Mouse (Mus musculus) neural tube, embryonic 10.5 days (tissue): ENCODE measurements around the gene Gm28048.

Experiments used
- DNase-seq: peaks from one replicate; pipeline ENCODE4 v3.0.0-alpha.2; 2017; ENCODE audit warnings: low spot score; ENCODE audit errors: extremely low spot score

The Gm28048 gene

DNA sequence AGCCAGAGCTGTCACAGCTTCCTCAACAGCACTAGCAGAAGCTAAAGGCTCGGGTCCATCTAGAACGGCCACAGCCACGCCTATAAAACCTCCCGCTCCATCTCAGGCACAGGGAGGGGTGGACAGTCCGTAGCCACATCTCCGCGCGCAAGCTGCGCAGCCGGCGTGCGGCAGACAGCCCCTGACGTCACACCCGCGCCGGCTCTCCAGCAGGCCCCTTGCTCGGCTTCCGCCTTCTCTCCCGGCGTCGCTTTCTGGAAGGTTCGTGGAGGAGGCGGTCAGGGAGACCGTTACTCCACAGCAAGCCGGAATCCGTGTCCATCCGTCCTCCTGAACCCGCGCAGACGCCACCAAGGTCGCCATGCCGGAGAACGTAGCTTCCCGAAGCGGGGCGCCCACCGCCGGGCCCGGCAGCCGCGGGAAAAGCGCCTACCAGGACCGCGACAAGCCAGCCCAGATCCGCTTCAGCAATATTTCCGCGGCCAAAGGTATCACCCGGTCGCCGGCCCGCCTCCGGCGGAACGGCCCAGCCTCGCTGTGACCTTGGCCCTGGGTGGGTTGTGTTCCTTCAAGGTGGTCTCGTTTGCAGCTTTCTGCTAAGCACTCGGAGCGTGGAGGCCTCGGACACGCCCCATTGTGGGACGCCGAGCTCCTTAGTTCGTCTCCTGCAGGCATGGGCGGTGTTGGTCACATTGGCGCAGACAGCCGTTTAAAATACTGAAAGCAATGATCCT is 8.7 kb upstream of the Gm28048 start, which contains the start of gene Cct4:
TSS of gene Cct4 (plus strand) at position 127 of the 734 bp plus-strand sequence.
- peak; percentile 94 for DNase-seq

DNA sequence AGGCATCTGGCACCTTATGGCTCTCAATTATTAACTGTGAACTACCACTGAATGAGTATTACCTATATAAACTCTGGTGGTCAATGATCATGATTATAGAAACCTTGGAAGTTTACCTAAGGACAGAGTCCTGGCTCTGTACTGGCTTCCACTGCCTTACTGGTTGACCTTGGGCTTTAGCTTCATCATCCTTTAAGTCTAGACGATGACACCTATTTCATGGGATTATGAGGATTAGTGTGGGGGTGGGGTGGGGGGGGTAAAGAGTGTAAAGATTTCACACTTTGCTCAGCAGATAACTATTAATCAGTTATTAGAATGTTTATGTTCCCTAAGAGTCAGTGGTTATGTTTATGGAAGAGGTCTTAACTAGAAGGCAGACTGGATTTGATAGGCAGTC is 7.9 kb upstream of the Gm28048 start:
- DNase-seq, result no peak

- DNase-seq, result no peak
Observed at GRCm38 (mm10) chr11:22987357-22987756, 5.5 kb upstream of the Gm28048 start.

DNA sequence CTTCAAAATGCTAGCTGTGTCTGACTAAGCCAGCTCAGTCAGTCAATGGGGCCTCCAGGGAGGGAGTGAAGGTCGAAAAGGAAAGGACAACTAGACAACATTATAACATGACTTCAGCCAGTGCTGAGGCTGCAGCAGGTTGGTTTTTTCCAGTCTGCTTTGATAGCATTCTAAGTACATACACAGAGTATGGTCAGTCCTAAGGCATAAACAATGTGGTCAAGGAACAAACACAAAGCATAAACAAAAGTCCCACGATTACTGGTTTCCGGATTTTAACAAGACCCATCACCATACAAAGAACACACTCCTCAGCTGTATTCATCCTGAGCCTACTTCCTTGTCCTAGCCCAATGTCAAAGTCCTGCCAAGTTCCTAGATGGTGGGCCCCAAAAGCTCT is 3.6 kb upstream of the Gm28048 start:
- DNase-seq, result no peak

DNA sequence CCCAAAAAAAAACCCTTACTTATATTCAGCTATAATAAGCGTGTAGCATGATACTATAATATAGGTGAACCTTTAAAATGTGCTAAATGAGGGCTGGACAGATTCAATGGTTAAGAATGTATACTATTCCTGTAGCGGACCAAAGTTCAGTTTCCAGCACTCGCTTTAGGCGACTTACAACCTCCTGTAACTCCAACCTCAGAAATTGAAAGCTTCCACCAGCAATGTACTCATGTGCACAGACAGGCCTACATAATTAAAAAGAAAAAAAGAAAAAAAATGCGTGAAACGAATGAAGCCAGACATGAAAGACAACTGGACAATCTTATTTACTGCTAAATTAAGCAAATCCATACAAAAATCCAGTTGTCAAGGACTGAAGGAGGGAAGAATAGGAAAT is 956 bp upstream of the Gm28048 start:
- DNase-seq, result no peak

GRCm38 (mm10) chr11:22981543-22981950 is 343 bp downstream of the Gm28048 start:
- no peak for DNase-seq

DNA sequence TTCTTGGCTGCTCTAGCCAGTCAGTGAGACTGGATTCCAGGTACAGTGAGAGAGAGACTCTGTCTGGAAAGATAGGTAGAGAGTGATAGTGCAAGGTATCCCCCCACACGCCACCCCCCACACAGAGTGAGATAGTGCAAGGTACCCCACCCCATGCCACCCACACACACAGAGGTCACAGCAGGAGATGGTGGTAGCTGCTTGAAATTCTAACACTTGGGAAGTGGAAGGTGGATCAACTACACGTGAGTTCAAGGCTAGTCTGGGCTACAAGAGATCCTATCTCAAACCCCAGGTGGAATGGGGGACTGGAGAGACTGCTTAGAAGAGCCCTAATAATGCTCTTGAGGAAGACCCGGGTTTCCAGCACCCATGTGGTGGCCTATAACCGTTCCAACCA is 849 bp downstream of the Gm28048 start:
- DNase-seq, result no peak

- no peak for DNase-seq
Observed at GRCm38 (mm10) chr11:22979221-22979620, 2.7 kb downstream of the Gm28048 start.

- no peak for DNase-seq
Observed at GRCm38 (mm10) chr11:22978711-22979110, 3.2 kb downstream of the Gm28048 start.

DNA sequence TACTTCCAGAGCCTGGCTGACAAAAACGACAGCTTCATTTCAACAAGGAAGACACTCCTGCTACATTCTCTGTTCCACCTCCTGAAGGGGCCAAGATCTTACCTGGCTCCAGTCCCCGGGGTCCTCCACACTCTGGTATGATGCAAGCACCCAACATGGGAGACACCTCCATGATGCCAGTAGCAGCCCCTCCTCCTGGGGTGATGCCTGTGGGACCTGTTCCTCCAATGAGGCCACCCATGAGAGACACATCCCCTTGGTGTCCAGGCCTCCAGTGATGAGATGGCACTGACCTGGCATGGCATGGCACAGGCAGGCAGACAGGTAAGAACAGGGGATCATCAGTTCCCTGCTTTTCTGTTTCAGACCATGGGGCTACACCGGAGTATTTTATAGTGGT is 3.7 kb downstream of the Gm28048 start:
- no peak for DNase-seq

GRCm38 (mm10) chr11:22973599-22973998 is 8.3 kb downstream of the Gm28048 start:
- DNase-seq, result no peak

- DNase-seq, result peak; percentile 72
Observed at GRCm38 (mm10) chr11:22972746-22973526, 9.0 kb downstream of the Gm28048 start.

DNA sequence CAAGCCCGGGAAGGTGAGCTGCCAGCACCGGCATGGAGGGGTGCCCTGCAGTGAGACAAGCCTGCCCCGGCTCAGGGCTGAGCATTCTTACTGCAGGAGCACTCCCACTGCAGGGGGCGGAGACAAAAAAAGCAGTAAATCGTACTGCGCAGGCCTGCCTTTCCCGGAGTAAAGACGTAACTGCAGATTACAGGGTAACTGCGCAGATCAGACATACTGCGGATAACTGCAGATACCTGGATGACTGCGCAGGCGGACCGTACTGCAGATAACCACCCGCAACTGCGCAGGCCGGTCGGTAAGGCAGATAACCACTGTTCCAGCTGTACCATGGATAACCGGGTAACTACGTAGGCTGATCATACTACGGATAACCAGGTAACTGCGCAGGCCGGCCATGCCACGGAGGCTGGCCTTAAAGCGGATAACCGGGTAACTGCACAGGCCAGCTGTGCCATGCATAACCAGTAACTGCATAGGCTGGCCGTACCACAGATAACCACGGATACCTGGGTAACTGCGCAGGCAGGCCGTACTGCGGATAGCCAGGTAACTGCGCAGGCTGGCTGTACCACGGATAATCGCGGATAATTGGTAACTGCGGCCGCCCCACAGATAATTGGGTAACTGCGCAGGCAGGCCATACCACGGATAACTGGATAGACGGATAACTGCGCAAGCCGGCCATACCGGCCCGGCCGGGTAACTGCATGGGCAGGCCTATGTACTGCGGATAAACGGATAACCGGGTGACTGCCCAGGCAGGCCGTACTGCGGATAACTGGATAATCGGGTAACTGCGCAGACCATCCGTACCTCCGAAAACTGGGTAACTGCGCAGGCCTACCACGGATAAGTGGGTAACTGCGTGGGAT is 9.8 kb downstream of the Gm28048 start, which contains the start of gene Zrsr1:
TSS of gene Zrsr1 (plus strand) at position 171 of the 875 bp plus-strand sequence.
- DNase-seq, result peak; percentile 41

DNA sequence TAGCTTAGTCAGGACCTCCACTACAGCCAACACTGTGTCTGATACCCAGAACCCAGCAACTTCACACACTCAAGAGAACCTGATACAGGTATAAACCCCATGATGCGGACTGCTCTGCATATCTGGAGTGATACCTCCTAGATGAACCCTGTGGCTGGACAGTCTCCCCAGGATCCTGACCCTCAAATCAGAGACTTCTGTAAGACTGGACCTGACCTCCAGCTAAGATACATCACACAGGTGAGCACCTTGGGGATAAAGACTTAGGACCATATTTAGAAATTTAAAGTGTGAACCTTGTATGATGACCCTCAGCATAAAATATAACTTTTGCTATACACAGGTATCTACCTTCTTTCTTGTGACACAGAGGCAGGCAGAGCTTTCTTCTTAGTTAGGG is 11.3 kb downstream of the Gm28048 start:
- DNase-seq, result no peak

- no peak for DNase-seq
Observed at GRCm38 (mm10) chr11:22969486-22969885, 12.4 kb downstream of the Gm28048 start.

- DNase-seq, result no peak
Observed at GRCm38 (mm10) chr11:22965503-22965902, 16.4 kb downstream of the Gm28048 start.

GRCm38 (mm10) chr11:22964401-22964800 is 17.5 kb downstream of the Gm28048 start:
- DNase-seq, result no peak

- no peak for DNase-seq
Observed at GRCm38 (mm10) chr11:22962101-22962500, 19.8 kb downstream of the Gm28048 start.

DNA sequence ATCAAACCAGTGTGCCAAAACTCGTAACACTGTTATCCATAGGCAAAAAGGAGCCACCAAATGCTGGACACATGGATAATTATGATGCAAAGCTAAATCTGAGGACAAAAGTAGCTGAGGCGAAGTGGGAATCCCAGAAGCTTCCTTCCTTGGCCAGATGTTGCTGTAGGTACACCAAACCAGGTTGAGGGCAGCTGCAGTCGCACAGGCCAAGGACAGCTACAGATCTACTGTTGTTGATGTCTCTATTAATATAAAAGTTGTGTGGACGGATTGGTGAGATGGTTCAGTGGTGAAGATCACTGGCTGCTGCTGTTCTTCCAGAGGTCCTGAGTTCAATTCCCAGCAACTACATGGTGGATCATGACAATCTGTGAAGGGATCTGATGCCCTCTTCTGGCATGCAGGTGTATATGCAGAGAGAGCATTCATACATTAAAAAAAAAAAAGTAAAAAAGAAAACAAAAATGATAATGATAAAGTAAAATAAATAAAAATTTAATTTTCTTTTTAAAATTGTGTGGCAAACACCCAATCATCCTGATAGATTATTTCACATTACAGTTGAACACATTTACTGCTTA is 24.0 kb downstream of the Gm28048 start:
- DNase-seq, result no peak

GRCm38 (mm10) chr11:22956830-22957229 is 25.1 kb downstream of the Gm28048 start:
- no peak for DNase-seq

DNA sequence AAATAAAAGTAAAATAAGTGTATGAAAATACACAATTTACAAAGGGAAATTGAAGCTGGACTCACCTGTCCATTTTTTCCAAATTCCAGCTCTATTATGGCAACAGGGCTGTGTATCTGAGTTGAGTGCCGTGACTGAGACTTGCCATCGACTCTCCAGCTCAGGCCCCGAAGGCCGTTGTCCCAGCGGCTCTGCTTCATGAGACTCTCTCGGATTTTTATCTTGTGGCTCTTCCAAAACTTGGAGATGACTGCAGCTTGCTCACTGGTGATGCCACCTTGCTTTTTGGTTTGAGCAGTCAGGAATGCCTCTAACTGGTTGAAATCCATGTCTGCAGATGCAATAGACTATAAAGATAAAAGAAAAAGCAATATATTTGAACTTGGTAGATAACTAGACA is 25.5 kb downstream of the Gm28048 start:
- no peak for DNase-seq
